Mouse (Mus musculus) ES-E14 (cell line): ENCODE results near the gene Lmntd1.

Source experiments
- CHD2 ChIP-seq: IDR thresholded peaks from 2 replicates; pipeline ENCODE4 v1.6.1; 2014; ENCODE audit warnings: mild to moderate bottlenecking, low read depth, low read length, inconsistent platforms
- MAFK ChIP-seq: IDR thresholded peaks from 2 replicates; pipeline ENCODE4 v1.6.1; 2014; ENCODE audit warnings: mild to moderate bottlenecking, low read depth, low read length, inconsistent platforms; ENCODE audit not compliant: insufficient read depth
- ZNF384 ChIP-seq: IDR thresholded peaks from 2 replicates; pipeline ENCODE4 v1.6.1; 2012; ENCODE audit warnings: low read depth, low read length, inconsistent platforms

DNA sequence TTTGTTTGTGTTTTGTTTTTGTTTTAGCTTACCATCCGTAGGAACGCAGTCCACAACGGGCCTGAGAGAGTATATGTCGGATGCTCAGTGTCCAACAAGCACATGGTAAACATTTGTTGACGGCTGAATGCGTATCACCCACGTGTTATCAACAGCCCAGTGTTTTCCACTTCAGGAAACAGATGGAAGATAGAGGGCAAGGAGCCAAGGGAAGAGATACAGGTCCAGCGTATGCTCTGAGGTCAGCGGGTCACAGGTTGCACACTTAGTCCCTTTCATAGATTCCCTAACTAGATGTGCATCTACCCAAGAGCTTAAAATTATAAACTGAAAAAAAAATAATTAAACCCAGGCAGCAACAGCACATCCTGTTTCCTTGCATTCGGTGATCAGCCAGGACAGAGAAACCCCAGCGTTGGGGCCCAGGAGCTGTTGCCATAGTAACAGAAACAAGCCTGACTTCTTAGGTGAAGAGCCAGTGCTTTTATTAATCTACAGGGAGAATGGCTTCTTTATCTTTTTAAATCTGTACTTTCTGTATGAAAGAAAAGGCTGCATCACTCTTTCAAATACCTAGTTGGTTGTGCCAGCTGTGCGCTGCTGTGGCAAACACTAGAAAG lies 128.0 kb downstream of the Lmntd1 start:
- TF ChIP-seq MAFK (no peak), CHD2 (no peak), ZNF384 (no peak)
